Mouse (Mus musculus) liver, embryonic 11.5 days (tissue): ENCODE data around the gene Kmt5c. TPM values are rescaled to one million over a fixed set of nuclear protein-coding genes. Genes with fewer than 3 reads are reported as not detected.
A peak's percentile ranks its signal among the peaks of the same experiment; 100 is the strongest.

Experiments used
- ATAC-seq: fragments of 200-750 bp; cut with Nextera tagmentation; replicated peaks from 2 replicates; pipeline ENCODE4 v1.8.0; 2017; ENCODE audit warnings: moderate number of reproducible peaks, mild to moderate bottlenecking, moderate TSS enrichment, moderate library complexity; ENCODE audit not compliant: low FRiP score
- DNase-seq: peaks from one replicate; pipeline ENCODE4 v3.0.0-alpha.2; 2017; ENCODE audit warnings: low spot score
- H3K27ac ChIP-seq: fragments of 300-500 bp; sonication (generic); 2 replicates; pipeline ENCODE4 v1.5.1; 2014; ENCODE audit warnings: mild to moderate bottlenecking, low read depth, low read length, control low read depth
- H3K27me3 ChIP-seq: fragments of 300-500 bp; sonication (generic); replicated peaks from 2 replicates; pipeline ENCODE4 v1.6.1; 2014; ENCODE audit warnings: low read length, mixed read lengths; ENCODE audit not compliant: control insufficient read depth, insufficient read depth
- H3K36me3 ChIP-seq: fragments of 300-500 bp; sonication (generic); 2 replicates; pipeline ENCODE4 v1.6.1; 2014; ENCODE audit warnings: mild to moderate bottlenecking, low read length, moderate library complexity, mixed read lengths; ENCODE audit not compliant: control insufficient read depth, insufficient read depth
- H3K4me1 ChIP-seq: fragments of 300-500 bp; sonication (generic); replicated peaks from 2 replicates; pipeline ENCODE4 v1.6.1; 2014; ENCODE audit warnings: low read length, mixed read lengths; ENCODE audit not compliant: control insufficient read depth, insufficient read depth
- H3K4me2 ChIP-seq: fragments of 300-500 bp; sonication (generic); 2 replicates; pipeline ENCODE4 v1.6.1; 2014; ENCODE audit warnings: mild to moderate bottlenecking, control low read depth, moderate library complexity
- H3K4me3 ChIP-seq: fragments of 300-500 bp; sonication (generic); 2 replicates; pipeline ENCODE4 v1.5.1; 2014; ENCODE audit warnings: low read depth, low read length, control low read depth
- H3K9ac ChIP-seq: fragments of 300-500 bp; sonication (generic); 2 replicates; pipeline ENCODE4 v1.6.1; 2014; ENCODE audit warnings: low read depth, low read length, control low read depth
- H3K9me3 ChIP-seq: fragments of 300-500 bp; sonication (generic); 2 replicates; pipeline ENCODE4 v1.6.1; 2016; ENCODE audit warnings: low read length, inconsistent platforms, mixed read lengths; ENCODE audit not compliant: control insufficient read depth
- WGBS: fragments of 180-500 bp; shearing (Covaris S2); extraction: QIAGEN DNeasy Blood & Tissue Kit; methylation state at CpG from one replicate; pipeline ENCODE4 v1.1.7; 2014; 5-methylcytosine and 5-hydroxymethylcytosine counted together
- polyA plus RNA-seq: library from polyadenylated mRNA; unstranded; fragments of >200 nt; fragmentation: Nextera tagmentation; extraction: Ambion mirVana; gene quantifications from 2 replicates; pipeline ENCODE4 v1.2.1, GENCODE M21; 2014

The Kmt5c gene
- polyA plus RNA-seq: 88.8 and 97.1 TPM in 2 replicates

- WGBS: under 1% methylated on average over 34 of the region's 44 CpGs
- Histone ChIP-seq H3K36me3 (peaks cover 9% of the 10 kb centered on the region; the same call in 1 of the 2 replicates), H3K4me1 (peaks cover 34% of the 10 kb centered on the region), H3K4me2 (peak within 1 kb of the TSS; percentile 81), H3K4me3 (peak within 1 kb of the TSS; percentile 86), H3K27ac (peak within 1 kb of the TSS; percentile 92), H3K9ac (peak within 1 kb of the TSS; percentile 97), H3K27me3 (no peaks in the 10 kb centered on the region), H3K9me3 (no peaks in the 10 kb centered on the region)
- peak; percentile 87 for ATAC-seq
- peak; percentile 90 for DNase-seq
These were observed at the start of gene Kmt5c for GRCm38 (mm10) chr7:4739544-4740275. Kmt5c (plus strand) TSS chr7:4740115.

GRCm38 (mm10) chr7:4690387-4690786 lies 49.5 kb upstream of the Kmt5c start, which contains the start of gene Brsk1:
Brsk1 (plus strand) TSS chr7:4690604.
- DNase-seq (peak; percentile 80), ATAC-seq (no peak; the same call in 1 of the 2 replicates)
- H3K4me3 ChIP-seq: peak within 1 kb of the TSS; percentile 69
- peak within 1 kb of the TSS; percentile 79 for H3K4me2 ChIP-seq
- peaks cover 7% of the 10 kb centered on the region; the same call in 1 of the 2 replicates for H3K36me3 ChIP-seq
- H3K27ac ChIP-seq: peak within 1 kb of the TSS; percentile 74; the same call in 1 of the 2 replicates
- no peaks in the 10 kb centered on the region for H3K9me3 ChIP-seq
- peak within 1 kb of the TSS; percentile 77 for H3K9ac ChIP-seq
- WGBS: 4% methylated on average over 15 of the region's 18 CpGs
- peaks cover 11% of the 10 kb centered on the region; the same call in 1 of the 2 replicates for H3K4me1 ChIP-seq
- H3K27me3 ChIP-seq: peaks cover 6% of the 10 kb centered on the region; the same call in 1 of the 2 replicates

- Histone ChIP-seq H3K27me3 (peaks cover 6% of the 10 kb centered on the region; the same call in 1 of the 2 replicates), H3K4me2 (peak overlapping the region; percentile 79), H3K9ac (peak overlapping the region; percentile 77), H3K36me3 (peaks cover 7% of the 10 kb centered on the region; the same call in 1 of the 2 replicates), H3K27ac (peak overlapping the region; percentile 74; the same call in 1 of the 2 replicates), H3K9me3 (no peaks in the 10 kb centered on the region), H3K4me1 (peaks cover 11% of the 10 kb centered on the region; the same call in 1 of the 2 replicates), H3K4me3 (peak overlapping the region; percentile 69)
- WGBS: 13% methylated on average over 30 of the region's 35 CpGs
- ATAC-seq: peak; percentile 37
- no peak for DNase-seq
These were observed 48.8 kb upstream of the Kmt5c start for GRCm38 (mm10) chr7:4690951-4691653.

- no peak overlapping the region for H3K4me2 ChIP-seq
- WGBS: 81% methylated on average over 6 of the region's 6 CpGs
- no peak overlapping the region for H3K27ac ChIP-seq
- peaks cover 6% of the 10 kb centered on the region; the same call in 1 of the 2 replicates for H3K27me3 ChIP-seq
- peaks cover 7% of the 10 kb centered on the region; the same call in 1 of the 2 replicates for H3K36me3 ChIP-seq
- ATAC-seq (no peak), DNase-seq (no peak)
- peaks cover 11% of the 10 kb centered on the region; the same call in 1 of the 2 replicates for H3K4me1 ChIP-seq
- no peak overlapping the region for H3K4me3 ChIP-seq
- H3K9ac ChIP-seq: no peak overlapping the region
- no peaks in the 10 kb centered on the region for H3K9me3 ChIP-seq
These were observed 46.9 kb upstream of the Kmt5c start for GRCm38 (mm10) chr7:4693004-4693403.

GRCm38 (mm10) chr7:4702334-4702733 lies 37.6 kb upstream of the Kmt5c start:
- Histone ChIP-seq H3K4me1 (no peaks in the 10 kb centered on the region), H3K27ac (no peak overlapping the region), H3K4me2 (no peak overlapping the region), H3K36me3 (peaks cover 2% of the 10 kb centered on the region; the same call in 1 of the 2 replicates), H3K9me3 (no peaks in the 10 kb centered on the region), H3K4me3 (no peak overlapping the region), H3K9ac (no peak overlapping the region), H3K27me3 (no peaks in the 10 kb centered on the region)
- 77% methylated on average over 8 of the region's 8 CpGs for WGBS
- ATAC-seq: no peak
- DNase-seq: no peak

GRCm38 (mm10) chr7:4703195-4703594 lies 36.7 kb upstream of the Kmt5c start:
- DNase-seq (no peak), ATAC-seq (no peak)
- H3K9me3 ChIP-seq: no peaks in the 10 kb centered on the region
- 87% methylated on average over 7 of the region's 7 CpGs for WGBS
- no peaks in the 10 kb centered on the region for H3K4me1 ChIP-seq
- no peaks in the 10 kb centered on the region for H3K27me3 ChIP-seq
- H3K36me3 ChIP-seq: peaks cover 2% of the 10 kb centered on the region; the same call in 1 of the 2 replicates
- no peak overlapping the region for H3K9ac ChIP-seq
- no peak overlapping the region for H3K4me3 ChIP-seq
- H3K27ac ChIP-seq: no peak overlapping the region
- no peak overlapping the region for H3K4me2 ChIP-seq

GRCm38 (mm10) chr7:4705098-4705497 lies 34.8 kb upstream of the Kmt5c start:
- 39% methylated on average over 18 of the region's 18 CpGs for WGBS
- Histone ChIP-seq H3K9me3 (no peaks in the 10 kb centered on the region), H3K4me1 (no peaks in the 10 kb centered on the region), H3K9ac (no peak overlapping the region), H3K36me3 (peaks cover 6% of the 10 kb centered on the region; the same call in 1 of the 2 replicates), H3K4me3 (no peak overlapping the region), H3K27me3 (no peaks in the 10 kb centered on the region), H3K4me2 (peak overlapping the region; percentile 55), H3K27ac (no peak overlapping the region)
- DNase-seq: no peak
- peak; percentile 38; the same call in 1 of the 2 replicates for ATAC-seq

GRCm38 (mm10) chr7:4712594-4712993 lies 27.3 kb upstream of the Kmt5c start:
- Histone ChIP-seq H3K4me1 (no peaks in the 10 kb centered on the region), H3K9ac (no peak overlapping the region), H3K36me3 (peaks cover 8% of the 10 kb centered on the region; the same call in 1 of the 2 replicates), H3K27ac (no peak overlapping the region), H3K9me3 (no peaks in the 10 kb centered on the region), H3K4me2 (no peak overlapping the region), H3K27me3 (no peaks in the 10 kb centered on the region), H3K4me3 (no peak overlapping the region)
- WGBS: 73% methylated on average over 3 of the region's 3 CpGs
- DNase-seq (no peak), ATAC-seq (no peak)
